Mouse (Mus musculus): ENCODE results near the gene Il31.

The Il31 gene

GRCm38 (mm10) chr5:123439941-123440340, 49.3 kb downstream of the Il31 start:
- Histone ChIP-seq H3K27me3 (ENCODE audit: control insufficient read depth, insufficient read depth, low read length, poor library complexity, severe bottlenecking) (no peaks in the 10 kb centered on the region), H3K36me3 (ENCODE audit: control insufficient read depth, insufficient read depth, low read length, poor library complexity, severe bottlenecking) (peaks cover 7% of the 10 kb centered on the region)
- peak; percentile 29 for DNase-seq (ENCODE audit: low read depth, low spot score)

GRCm38 (mm10) chr5:123439312-123439711, 50.0 kb downstream of the Il31 start:
- Histone ChIP-seq H3K27me3 (ENCODE audit: control insufficient read depth, insufficient read depth, low read length, poor library complexity, severe bottlenecking) (no peaks in the 10 kb centered on the region), H3K36me3 (ENCODE audit: control insufficient read depth, insufficient read depth, low read length, poor library complexity, severe bottlenecking) (peaks cover 5% of the 10 kb centered on the region)
- no peak for DNase-seq (ENCODE audit: low read depth, low spot score)

GRCm38 (mm10) chr5:123438381-123438780, 50.9 kb downstream of the Il31 start:
- DNase-seq (ENCODE audit: low read depth, low spot score), result no peak

GRCm38 (mm10) chr5:123436780-123437175, 52.5 kb downstream of the Il31 start:
- peak; percentile 82 for DNase-seq (ENCODE audit: low read depth, low spot score)
- Histone ChIP-seq H3K36me3 (ENCODE audit: control insufficient read depth, insufficient read depth, low read length, poor library complexity, severe bottlenecking) (peaks cover 2% of the 10 kb centered on the region), H3K27me3 (ENCODE audit: control insufficient read depth, insufficient read depth, low read length, poor library complexity, severe bottlenecking) (no peaks in the 10 kb centered on the region)

More at GRCm38 (mm10) chr5:123438381-123438780, 50.9 kb downstream of the Il31 start:
- Histone ChIP-seq H3K36me3 (ENCODE audit: control insufficient read depth, insufficient read depth, low read length, poor library complexity, severe bottlenecking) (peaks cover 4% of the 10 kb centered on the region), H3K27me3 (ENCODE audit: control insufficient read depth, insufficient read depth, low read length, poor library complexity, severe bottlenecking) (no peaks in the 10 kb centered on the region)

- H3K27me3 ChIP-seq (ENCODE audit: control insufficient read depth, insufficient read depth, low read length, poor library complexity, severe bottlenecking), result no peaks in the 10 kb centered on the region
- H3K36me3 ChIP-seq (ENCODE audit: control insufficient read depth, insufficient read depth, low read length, poor library complexity, severe bottlenecking), result peaks cover 2% of the 10 kb centered on the region
- DNase-seq (ENCODE audit: low read depth, low spot score), result peak; percentile 46
These were observed 53.1 kb downstream of the Il31 start for GRCm38 (mm10) chr5:123436071-123436779.

- DNase-seq (ENCODE audit: low read depth, low spot score), result no peak
- no peaks in the 10 kb centered on the region for H3K27me3 ChIP-seq (ENCODE audit: control insufficient read depth, insufficient read depth, low read length, poor library complexity, severe bottlenecking)
- no peaks in the 10 kb centered on the region for H3K36me3 ChIP-seq (ENCODE audit: control insufficient read depth, insufficient read depth, low read length, poor library complexity, severe bottlenecking)
These were observed 56.9 kb downstream of the Il31 start for GRCm38 (mm10) chr5:123432305-123432874.

- Histone ChIP-seq H3K36me3 (ENCODE audit: control insufficient read depth, insufficient read depth, low read length, poor library complexity, severe bottlenecking) (no peaks in the 10 kb centered on the region), H3K27me3 (ENCODE audit: control insufficient read depth, insufficient read depth, low read length, poor library complexity, severe bottlenecking) (no peaks in the 10 kb centered on the region)
- no peak for DNase-seq (ENCODE audit: low read depth, low spot score)
These were observed 57.6 kb downstream of the Il31 start for GRCm38 (mm10) chr5:123431524-123432304.

All from splenic B cell, adult 2 months (primary cell).